Mouse (Mus musculus): Measurements from ENCODE around the gene Prkch. TPM values are rescaled to one million over a fixed set of nuclear protein-coding genes. Genes with fewer than 3 reads are reported as not detected.

The Prkch gene
- total RNA-seq, 2 experiments from 2014 or later = 3.2 to 3.7 TPM

DNA sequence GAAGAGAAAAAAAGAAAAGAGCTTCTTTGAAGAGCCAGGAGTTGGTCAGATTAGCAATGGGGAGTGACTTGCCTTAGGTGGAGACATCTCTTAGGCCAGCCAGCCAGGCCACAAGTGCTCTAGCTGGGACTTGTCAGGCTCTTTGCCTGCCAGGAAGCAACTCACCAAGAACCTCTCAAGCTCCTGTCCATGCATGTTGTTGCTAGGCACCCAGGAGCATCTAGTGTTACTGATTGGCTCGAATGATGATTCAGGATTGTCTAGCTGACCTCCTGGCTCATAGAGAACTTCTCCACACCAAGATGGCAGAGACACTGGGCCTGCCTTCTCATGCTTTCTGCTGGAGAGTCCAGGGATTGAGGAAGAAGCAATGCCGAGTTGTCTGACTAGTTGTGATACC is 230.3 kb downstream of the Prkch start:
- DNase-seq (ENCODE audit: low spot score in 2 of 2) = no peak
- no peak for TF ChIP-seq CTCF (conservative IDR thresholded peaks at IDR 0.05)
- H3K4me3 ChIP-seq = no peak overlapping the region
- H3K27ac ChIP-seq = no peak overlapping the region

DNA sequence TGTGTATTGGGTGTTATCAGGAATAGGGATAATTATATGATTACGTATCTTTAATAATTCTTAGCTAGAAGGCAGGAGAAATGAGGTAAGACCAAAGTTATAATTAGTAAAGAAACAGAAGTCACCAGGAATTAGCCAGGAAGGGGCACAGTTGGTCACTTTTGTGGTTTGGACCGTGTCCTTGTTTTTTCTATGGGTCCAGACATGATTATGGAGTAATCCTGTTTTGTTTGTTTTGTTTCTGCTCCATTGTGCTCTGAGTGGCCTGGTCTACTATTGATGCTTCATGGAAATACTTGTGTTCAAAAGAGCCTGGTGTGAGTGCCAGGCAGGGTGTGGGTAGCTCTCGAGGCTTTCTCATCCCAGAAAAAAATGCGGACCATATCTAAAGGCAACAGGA is 230.9 kb downstream of the Prkch start:
- TF ChIP-seq CTCF (conservative IDR thresholded peaks at IDR 0.05) = no peak
- no peak for DNase-seq (ENCODE audit: low spot score in 2 of 2)
- Histone ChIP-seq H3K4me3 (no peak overlapping the region), H3K27ac (no peak overlapping the region)

DNA sequence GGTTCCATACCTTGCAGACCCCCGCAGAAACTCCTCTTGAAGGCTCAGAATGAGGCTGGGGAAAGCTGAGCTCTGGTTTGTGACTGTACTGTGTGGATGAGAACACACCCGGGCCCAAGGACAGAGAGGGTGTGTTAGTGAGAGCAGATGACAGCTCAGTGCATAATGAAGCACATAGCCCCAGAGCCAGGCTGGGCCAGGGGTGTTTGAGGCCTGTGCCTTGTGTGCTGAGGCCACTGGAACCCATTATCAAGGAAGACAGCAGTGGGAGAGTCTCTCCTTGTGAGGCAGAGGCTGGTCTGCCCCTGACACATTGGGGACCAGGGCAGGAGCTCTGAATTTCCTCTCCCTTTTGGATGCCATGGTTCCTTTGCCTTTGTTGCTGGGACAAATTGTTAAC is 231.3 kb downstream of the Prkch start:
- Histone ChIP-seq H3K27ac (no peak overlapping the region), H3K4me3 (no peak overlapping the region)
- TF ChIP-seq CTCF (conservative IDR thresholded peaks at IDR 0.05) = no peak
- DNase-seq (ENCODE audit: low spot score in 2 of 2) = no peak

DNA sequence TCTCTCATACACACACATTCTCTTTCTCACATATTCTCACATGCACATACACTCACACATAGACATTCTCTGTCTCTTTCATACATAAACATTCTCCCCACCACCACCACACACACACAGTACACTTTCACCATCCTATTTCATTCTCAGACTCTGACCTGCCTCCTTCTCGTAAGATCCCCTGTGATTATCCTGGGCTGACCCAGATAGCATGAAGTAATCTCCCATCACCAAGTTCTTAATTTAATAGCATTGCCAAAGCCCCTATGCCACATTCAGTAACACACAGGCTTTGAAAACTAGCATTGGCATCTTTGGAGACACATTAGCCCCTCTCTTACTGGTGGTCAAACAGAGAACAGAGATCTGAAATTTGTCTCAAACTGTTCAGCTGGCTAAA is 232.3 kb downstream of the Prkch start:
- H3K27ac ChIP-seq = no peak overlapping the region
- no peak for TF ChIP-seq CTCF (conservative IDR thresholded peaks at IDR 0.05)
- H3K4me3 ChIP-seq = no peak overlapping the region
- DNase-seq (ENCODE audit: low spot score in 2 of 2) = no peak

DNA sequence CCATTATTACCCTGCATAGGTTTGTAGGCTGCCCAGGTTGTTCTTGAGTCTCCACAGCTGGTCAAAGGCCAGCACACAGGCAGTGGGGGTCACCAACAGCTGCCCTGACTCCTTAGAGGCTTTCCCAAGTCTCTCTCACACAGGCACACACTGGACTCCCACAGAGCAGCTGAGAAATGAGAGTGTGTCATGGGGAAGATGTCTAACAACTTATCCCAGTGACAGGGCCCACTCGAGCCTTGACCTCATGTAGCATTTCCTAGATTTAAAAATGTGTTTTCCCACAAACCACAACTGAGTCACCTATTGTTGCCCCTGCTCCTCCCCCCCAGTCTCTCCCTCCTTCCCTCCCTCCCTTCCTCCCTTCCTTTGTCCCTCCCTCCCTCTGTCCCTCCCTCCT is 234.2 kb downstream of the Prkch start:
- no peak for TF ChIP-seq CTCF (conservative IDR thresholded peaks at IDR 0.05)

DNA sequence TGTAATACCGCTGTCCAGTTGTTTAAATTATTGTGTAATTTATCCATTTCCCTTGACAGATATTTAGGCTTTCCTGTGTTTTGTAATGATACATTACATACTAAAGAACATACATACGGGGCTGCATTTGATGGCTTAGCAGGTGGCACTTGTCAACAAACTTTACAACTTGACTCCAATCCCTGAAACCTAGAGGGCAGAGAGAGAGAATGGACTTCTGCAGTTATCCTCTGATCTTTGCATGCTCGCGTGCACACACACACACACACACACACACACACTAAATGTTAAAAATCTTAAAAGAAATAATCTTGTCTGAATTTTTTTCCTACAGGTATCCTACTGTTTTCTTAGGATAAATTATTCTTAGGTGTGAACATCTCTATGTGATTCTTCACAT is 236.6 kb downstream of the Prkch start:
- no peak for TF ChIP-seq CTCF (conservative IDR thresholded peaks at IDR 0.05)
- DNase-seq (ENCODE audit: low spot score in 2 of 2) = no peak
- no peak overlapping the region for H3K4me3 ChIP-seq
- no peak overlapping the region for H3K27ac ChIP-seq

More for the DNA sequence above, 234.2 kb downstream of the Prkch start:
- no peak overlapping the region for H3K27ac ChIP-seq
- no peak for DNase-seq (ENCODE audit: low spot score in 2 of 2)
- H3K4me3 ChIP-seq = no peak overlapping the region

DNA sequence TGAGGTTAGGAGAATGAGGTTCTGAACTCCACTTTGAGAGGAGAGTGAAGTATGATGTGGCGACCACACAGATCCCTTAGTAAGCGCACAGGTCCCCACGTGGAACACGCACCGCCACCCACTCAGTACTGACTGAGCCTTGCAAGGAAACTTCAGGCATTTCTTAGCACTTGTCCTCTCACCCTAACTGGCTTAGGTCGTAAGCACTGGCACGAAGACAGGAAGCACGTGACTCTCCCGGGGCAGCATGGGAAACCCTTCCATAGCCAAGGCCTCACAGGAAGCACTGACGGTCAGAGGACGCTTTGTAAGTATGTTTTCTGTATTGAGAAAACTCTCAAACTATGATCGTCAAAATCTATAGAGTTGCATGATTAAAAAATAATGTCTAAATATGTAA is 237.7 kb downstream of the Prkch start:
- no peak for DNase-seq (ENCODE audit: low spot score in 2 of 2)
- Histone ChIP-seq H3K27ac (no peak overlapping the region), H3K4me3 (no peak overlapping the region)
- TF ChIP-seq CTCF (conservative IDR thresholded peaks at IDR 0.05) = no peak

DNA sequence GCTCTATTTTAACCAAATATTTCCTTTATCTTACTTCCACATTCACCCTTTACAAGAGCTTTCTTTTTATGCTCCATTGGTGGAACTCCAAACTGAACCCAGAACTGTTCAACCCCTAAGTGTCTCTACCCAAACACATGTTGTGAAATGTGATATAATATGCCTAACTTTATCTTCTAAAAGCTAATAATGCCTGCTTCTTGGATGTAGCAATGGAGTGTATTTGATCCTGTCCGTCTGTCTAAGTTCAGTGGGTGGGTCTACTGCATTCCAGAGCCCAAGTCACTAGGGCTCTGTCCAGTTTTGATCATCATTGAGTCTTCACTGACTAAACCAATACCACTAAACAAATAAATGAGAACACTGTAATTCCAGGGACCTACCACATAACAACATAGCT is 240.2 kb downstream of the Prkch start:
- no peak for TF ChIP-seq CTCF (conservative IDR thresholded peaks at IDR 0.05)
- Histone ChIP-seq H3K4me3 (no peak overlapping the region), H3K27ac (no peak overlapping the region)
- DNase-seq (ENCODE audit: low spot score in 2 of 2) = no peak

Other genes with a start within 250 kb of the Prkch start
- gene Tmem30b, start 38.4 kb upstream of the Prkch start, total RNA-seq (2021) = not detected

Measured in layer of hippocampus, adult 2 months (tissue).